Mouse (Mus musculus) limb, embryonic 14.5 days (tissue): Measurements from ENCODE around the gene Rab11fip4. TPM values are rescaled to one million over a fixed set of nuclear protein-coding genes. Genes with fewer than 3 reads are reported as not detected.

Experiments used
- ATAC-seq: fragments of 200-750 bp; cut with Nextera tagmentation; 2 replicates; pipeline ENCODE4 v1.8.0; 2017; ENCODE audit warnings: low read depth, moderate number of reproducible peaks, moderate TSS enrichment; ENCODE audit not compliant: low FRiP score
- DNase-seq: peaks from one replicate; pipeline ENCODE4 v3.0.0-alpha.2; 2015; ENCODE audit warnings: low spot score
- H3K27ac ChIP-seq: fragments of 300-500 bp; sonication (generic); replicated peaks from 2 replicates; pipeline ENCODE4 v1.5.1; 2014; ENCODE audit warnings: low read depth, mild to moderate bottlenecking, low read length, moderate library complexity, mixed read lengths
- H3K27me3 ChIP-seq: fragments of 300-500 bp; sonication (generic); 2 replicates; pipeline ENCODE4 v1.6.1; 2014; ENCODE audit warnings: low read length, mixed read lengths; ENCODE audit not compliant: control insufficient read depth, insufficient read depth
- H3K36me3 ChIP-seq: fragments of 300-500 bp; sonication (generic); 2 replicates; pipeline ENCODE4 v1.6.1; 2014; ENCODE audit warnings: mild to moderate bottlenecking, low read length, moderate library complexity, mixed read lengths; ENCODE audit not compliant: control insufficient read depth, insufficient read depth
- H3K4me1 ChIP-seq: fragments of 300-500 bp; sonication (generic); 2 replicates; pipeline ENCODE4 v1.6.1; 2014; ENCODE audit warnings: antibody characterized with exemption, low read length, mixed read lengths; ENCODE audit not compliant: control insufficient read depth, insufficient read depth
- H3K4me2 ChIP-seq: fragments of 300-500 bp; sonication (generic); replicated peaks from 2 replicates; pipeline ENCODE4 v1.6.1; 2014; ENCODE audit warnings: low read depth, mild to moderate bottlenecking, low read length, moderate library complexity; ENCODE audit not compliant: severe bottlenecking
- H3K4me3 ChIP-seq: fragments of 300-500 bp; sonication (generic); replicated peaks from 2 replicates; pipeline ENCODE4 v1.5.1; 2014; ENCODE audit warnings: low read length
- H3K9ac ChIP-seq: fragments of 300-500 bp; sonication (generic); 2 replicates; pipeline ENCODE4 v1.6.1; 2014; ENCODE audit warnings: mild to moderate bottlenecking, low read depth, low read length, moderate library complexity; ENCODE audit not compliant: severe bottlenecking
- H3K9me3 ChIP-seq: fragments of 300-500 bp; sonication (generic); 2 replicates; pipeline ENCODE4 v1.6.1; 2016; ENCODE audit warnings: low read length; ENCODE audit not compliant: control insufficient read depth
- POLR2A ChIP-seq: fragments of 200-500 bp; IDR thresholded peaks from 2 replicates; pipeline ENCODE4 v1.8.0; 2012; ENCODE audit warnings: inconsistent platforms, mild to moderate bottlenecking, moderate library complexity, borderline replicate concordance; ENCODE audit not compliant: insufficient read depth, insufficient read length; ENCODE audit errors: extremely low read depth
- WGBS: fragments of 180-500 bp; shearing (Covaris S2); extraction: QIAGEN DNeasy Blood & Tissue Kit; methylation state at CpG from one replicate; pipeline ENCODE4 v1.1.7; 2014; 5-methylcytosine and 5-hydroxymethylcytosine counted together
- polyA plus RNA-seq, 2 experiments: library from polyadenylated mRNA; depleted of rRNA in 1 of 2; stranded (reverse) in 1 of 2; unstranded in 1 of 2; fragments of >200 nt; fragmentation: Nextera tagmentation in 1 of 2; extraction: Ambion mirVana in 1 of 2; gene quantifications; 2 replicates each; pipeline versions ENCODE4 v1.2.1 to v1.2.3; 2012 to 2014

Gene Rab11fip4
- polyA plus RNA-seq, 2 experiments, result 7.4 to 16.4 TPM

DNA sequence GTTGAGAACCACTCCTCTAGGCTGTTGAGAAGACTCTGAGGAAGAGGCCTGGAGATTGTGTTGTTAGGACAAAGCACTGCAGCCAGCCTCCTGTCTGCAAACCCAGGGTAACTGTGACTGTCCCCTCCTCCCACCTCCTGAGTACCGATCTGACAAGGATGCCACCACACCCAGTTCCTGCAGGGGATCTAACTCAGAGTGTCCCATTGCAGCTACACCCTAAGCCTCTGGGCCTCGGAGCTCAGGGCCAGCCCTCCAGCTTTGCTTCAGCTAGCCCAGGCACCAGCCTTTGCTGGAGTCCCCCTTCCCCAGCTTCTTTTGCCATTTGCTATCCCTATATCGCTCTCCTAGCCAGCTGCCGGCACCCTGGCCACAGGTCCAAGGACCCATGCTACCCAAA is 22.7 kb downstream of the Rab11fip4 start:
- Histone ChIP-seq H3K36me3 (no peaks in the 10 kb centered on the region), H3K4me2 (no peak overlapping the region), H3K9me3 (no peaks in the 10 kb centered on the region), H3K4me1 (peaks cover 11% of the 10 kb centered on the region; the same call in 1 of the 2 replicates), H3K27ac (no peak overlapping the region), H3K4me3 (no peak overlapping the region), H3K27me3 (no peaks in the 10 kb centered on the region), H3K9ac (no peak overlapping the region)
- DNase-seq (no peak), ATAC-seq (no peak)
- WGBS, result 60% methylated on average over 4 of the region's 4 CpGs
- TF ChIP-seq POLR2A, result no peak

- Histone ChIP-seq H3K4me1 (peaks cover 11% of the 10 kb centered on the region; the same call in 1 of the 2 replicates), H3K27ac (no peak overlapping the region), H3K9ac (no peak overlapping the region), H3K9me3 (no peaks in the 10 kb centered on the region), H3K27me3 (no peaks in the 10 kb centered on the region), H3K36me3 (no peaks in the 10 kb centered on the region), H3K4me2 (no peak overlapping the region), H3K4me3 (no peak overlapping the region)
- ATAC-seq (no peak), DNase-seq (no peak)
- no peak for TF ChIP-seq POLR2A
- 80% methylated on average over 3 of the region's 3 CpGs for WGBS
Observed at GRCm38 (mm10) chr11:79614880-79615279, 23.9 kb downstream of the Rab11fip4 start.

DNA sequence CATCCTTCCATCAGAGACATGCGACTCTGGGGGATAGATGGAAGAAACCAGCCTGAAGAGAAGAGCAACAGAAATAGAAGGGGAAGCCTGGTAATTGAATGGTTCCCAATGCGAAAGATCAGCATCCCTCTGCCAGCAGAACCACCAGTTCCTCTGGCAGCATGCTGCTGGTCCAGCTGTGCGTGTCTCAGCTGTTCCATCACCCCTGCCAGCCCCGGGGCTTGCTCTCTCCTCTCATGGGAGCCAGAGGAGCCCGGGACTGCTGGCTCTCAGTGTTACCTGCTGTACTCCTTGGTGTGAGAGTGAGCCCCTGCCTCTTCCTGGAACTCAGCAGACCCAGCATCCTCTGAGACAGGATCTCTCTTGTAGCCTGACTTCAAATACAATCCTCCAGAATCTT is 24.9 kb downstream of the Rab11fip4 start:
- Histone ChIP-seq H3K4me2 (no peak overlapping the region), H3K9me3 (no peaks in the 10 kb centered on the region), H3K4me1 (peaks cover 7% of the 10 kb centered on the region; the same call in 1 of the 2 replicates), H3K4me3 (no peak overlapping the region), H3K27me3 (no peaks in the 10 kb centered on the region), H3K36me3 (no peaks in the 10 kb centered on the region), H3K27ac (no peak overlapping the region), H3K9ac (no peak overlapping the region)
- TF ChIP-seq POLR2A, result no peak
- ATAC-seq, result no peak
- no peak for DNase-seq
- WGBS, result 64% methylated on average over 4 of the region's 5 CpGs

DNA sequence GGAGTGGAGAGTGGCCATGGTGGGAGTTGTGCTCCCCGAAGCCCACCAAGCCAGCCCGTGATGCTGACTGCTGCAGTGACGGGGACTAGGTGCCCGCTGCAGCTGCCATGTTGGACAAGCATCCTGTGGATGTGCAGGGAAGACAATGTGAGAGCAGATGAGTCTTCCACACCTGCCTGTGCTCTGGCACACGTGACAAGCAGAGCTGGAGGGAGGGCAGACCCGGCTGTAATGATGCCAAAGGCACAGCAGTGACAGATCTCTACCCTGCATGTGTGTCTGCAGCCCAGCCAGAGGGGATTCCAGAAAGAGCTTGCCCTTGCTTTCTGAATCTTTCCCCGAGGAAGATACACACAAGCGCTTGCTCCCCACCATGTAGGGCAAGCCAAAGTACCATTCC is 27.0 kb downstream of the Rab11fip4 start:
- Histone ChIP-seq H3K27me3 (no peaks in the 10 kb centered on the region), H3K27ac (no peak overlapping the region), H3K9ac (no peak overlapping the region), H3K4me3 (no peak overlapping the region), H3K4me1 (no peaks in the 10 kb centered on the region), H3K9me3 (no peaks in the 10 kb centered on the region), H3K36me3 (no peaks in the 10 kb centered on the region), H3K4me2 (no peak overlapping the region)
- ATAC-seq, result no peak
- 88% methylated on average over 8 of the region's 8 CpGs for WGBS
- TF ChIP-seq POLR2A, result no peak
- no peak for DNase-seq

DNA sequence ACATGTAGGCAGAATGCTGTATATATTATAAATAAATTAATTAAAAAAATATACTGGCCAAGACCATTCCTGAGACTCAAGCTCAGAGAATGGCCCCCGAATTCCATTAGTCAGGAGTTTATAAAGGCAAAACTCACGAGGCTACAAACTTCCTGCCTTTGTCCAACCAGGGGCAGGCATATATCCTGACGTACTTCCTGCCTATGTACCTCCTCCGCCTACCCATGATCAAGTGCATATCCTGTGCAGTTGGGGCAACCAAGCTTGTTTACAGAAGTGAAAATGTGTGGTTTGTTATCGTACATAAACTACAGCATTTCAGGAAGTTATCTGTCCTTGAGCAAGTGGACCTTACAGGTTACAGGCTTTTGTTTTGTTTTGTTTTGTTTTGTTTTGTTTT is 32.0 kb downstream of the Rab11fip4 start:
- no peaks in the 10 kb centered on the region for H3K4me1 ChIP-seq
- H3K36me3 ChIP-seq, result no peaks in the 10 kb centered on the region
- ATAC-seq (no peak), DNase-seq (no peak)
- no peaks in the 10 kb centered on the region for H3K27me3 ChIP-seq
- no peak overlapping the region for H3K27ac ChIP-seq
- no peak overlapping the region for H3K4me2 ChIP-seq
- no peak overlapping the region for H3K9ac ChIP-seq
- H3K9me3 ChIP-seq, result no peaks in the 10 kb centered on the region
- WGBS, result 75% methylated on average over 5 of the region's 5 CpGs
- TF ChIP-seq POLR2A, result no peak
- no peak overlapping the region for H3K4me3 ChIP-seq

GRCm38 (mm10) chr11:79624801-79625302 is 33.8 kb downstream of the Rab11fip4 start:
- no peak overlapping the region for H3K9ac ChIP-seq
- peak; percentile 26; the same call in 1 of the 2 replicates for ATAC-seq
- no peaks in the 10 kb centered on the region for H3K4me1 ChIP-seq
- no peaks in the 10 kb centered on the region for H3K36me3 ChIP-seq
- DNase-seq, result peak; percentile 39
- no peak overlapping the region for H3K27ac ChIP-seq
- WGBS, result 11% methylated on average over 4 of the region's 4 CpGs
- no peaks in the 10 kb centered on the region for H3K27me3 ChIP-seq
- H3K4me2 ChIP-seq, result no peak overlapping the region
- H3K9me3 ChIP-seq, result no peaks in the 10 kb centered on the region
- TF ChIP-seq POLR2A, result no peak
- no peak overlapping the region for H3K4me3 ChIP-seq
